Mouse (Mus musculus) stomach, embryonic 14.5 days (tissue): ENCODE data around the gene Men1. TPM values are rescaled to one million over a fixed set of nuclear protein-coding genes. Genes with fewer than 3 reads are reported as not detected.
"Not testable (repeated sequence)": the region's sequence is repeated elsewhere in the genome, so short reads cannot be mapped to it uniquely, and the experiment has no call there.

Source experiments
- ATAC-seq: fragments of 200-750 bp; cut with Nextera tagmentation; 2 replicates; pipeline ENCODE4 v1.8.0; 2017; ENCODE audit warnings: low read depth, moderate TSS enrichment; ENCODE audit not compliant: insufficient number of reproducible peaks, insufficient read depth, low FRiP score
- H3K27ac ChIP-seq: fragments of 300-500 bp; sonication (generic); 2 replicates; pipeline ENCODE4 v1.5.1; 2014; ENCODE audit warnings: mild to moderate bottlenecking, low read length, moderate library complexity, mixed read lengths
- H3K27me3 ChIP-seq: fragments of 300-500 bp; sonication (generic); 2 replicates; pipeline ENCODE4 v1.6.1; 2014; ENCODE audit warnings: low read length, control low read depth, mixed read lengths; ENCODE audit not compliant: control insufficient read depth, insufficient read depth
- H3K36me3 ChIP-seq: fragments of 300-500 bp; sonication (generic); 2 replicates; pipeline ENCODE4 v1.6.1; 2014; ENCODE audit warnings: mild to moderate bottlenecking, control low read depth, low read length, moderate library complexity, mixed read lengths; ENCODE audit not compliant: control insufficient read depth, insufficient read depth
- H3K4me1 ChIP-seq: fragments of 300-500 bp; sonication (generic); 2 replicates; pipeline ENCODE4 v1.6.1; 2014; ENCODE audit warnings: low read length, control low read depth, mixed read lengths; ENCODE audit not compliant: control insufficient read depth, insufficient read depth
- H3K4me2 ChIP-seq: fragments of 300-500 bp; sonication (generic); replicated peaks from 2 replicates; pipeline ENCODE4 v1.6.1; 2014; ENCODE audit warnings: low read depth, low read length, control low read depth
- H3K4me3 ChIP-seq: fragments of 300-500 bp; sonication (generic); 2 replicates; pipeline ENCODE4 v1.5.1; 2014; ENCODE audit warnings: low read depth, low read length, control low read depth
- H3K9ac ChIP-seq: fragments of 300-500 bp; sonication (generic); replicated peaks from 2 replicates; pipeline ENCODE4 v1.6.1; 2014; ENCODE audit warnings: low read depth, mild to moderate bottlenecking, control low read depth, low read length, moderate library complexity, mixed read lengths
- H3K9me3 ChIP-seq: fragments of 300-500 bp; sonication (generic); 2 replicates; pipeline ENCODE4 v1.6.1; 2016; ENCODE audit warnings: low read depth, low read length, control low read depth; ENCODE audit not compliant: control insufficient read depth
- WGBS: fragments of 180-500 bp; shearing (Covaris S2); extraction: QIAGEN DNeasy Blood & Tissue Kit; methylation state at CpG from one replicate; pipeline ENCODE4 v1.1.7; 2014; 5-methylcytosine and 5-hydroxymethylcytosine counted together
- polyA plus RNA-seq: library from polyadenylated mRNA; unstranded; fragments of >200 nt; fragmentation: Nextera tagmentation; extraction: Ambion mirVana; gene quantifications from 2 replicates; pipeline ENCODE4 v1.2.1, GENCODE M21; 2014

Gene Men1
- 40.0 and 41.3 TPM in 2 replicates for polyA plus RNA-seq

DNA sequence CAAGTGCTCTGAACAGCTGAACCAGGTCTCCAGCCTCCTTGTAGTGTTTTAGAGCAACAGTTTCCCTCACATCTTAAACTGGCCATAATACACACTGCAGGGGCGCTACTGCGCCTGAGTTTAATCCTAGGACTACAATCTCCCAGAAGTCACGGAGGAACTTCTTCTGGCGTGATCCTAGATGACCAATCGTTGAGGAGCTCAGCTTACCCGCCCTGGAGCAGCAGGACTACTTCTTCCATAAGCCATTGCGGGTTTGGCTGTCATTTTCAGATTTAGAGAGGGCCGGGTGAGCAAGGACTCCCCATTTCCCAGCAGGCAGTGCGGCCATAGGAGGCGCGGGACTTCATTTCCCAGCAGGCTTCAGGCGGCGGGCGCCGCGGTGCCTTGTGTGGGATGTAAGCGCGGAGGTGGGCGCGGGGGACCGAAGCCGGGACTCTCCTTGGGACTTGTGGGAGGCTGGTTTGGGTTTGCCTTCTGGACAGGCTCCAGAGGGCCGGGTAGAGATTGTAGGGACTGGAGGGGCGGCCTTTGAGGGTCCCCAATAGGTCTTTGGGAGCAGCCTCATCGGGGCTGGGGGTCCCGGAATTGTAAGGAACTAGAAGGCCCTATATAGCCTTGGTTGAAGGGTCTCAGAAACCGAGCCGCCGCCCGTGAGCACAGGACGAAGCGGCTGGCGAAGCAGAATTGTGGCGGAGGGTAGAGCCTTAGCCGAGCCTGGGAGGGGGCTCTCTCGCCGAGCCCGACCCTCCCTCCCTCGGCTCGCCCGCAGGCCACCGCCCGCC is at the start of gene Men1:
TSS of gene Men1 (plus strand) at position 307 of the 785 bp plus-strand sequence.
- ATAC-seq: peak; percentile 93

GRCm38 (mm10) chr19:6285226-6285625 is 49.6 kb upstream of the Men1 start:
- Histone ChIP-seq H3K27me3 (no peaks in the 10 kb centered on the region), H3K9me3 (no peaks in the 10 kb centered on the region), H3K27ac (no peak overlapping the region; the same call in 1 of the 2 replicates), H3K4me2 (no peak overlapping the region), H3K4me1 (peaks cover 15% of the 10 kb centered on the region), H3K9ac (no peak overlapping the region), H3K4me3 (no peak overlapping the region), H3K36me3 (peaks cover 36% of the 10 kb centered on the region; the same call in 1 of the 2 replicates)
- 66% methylated on average over 8 of the region's 8 CpGs for WGBS
- ATAC-seq: no peak; the same call in 1 of the 2 replicates

More for the DNA sequence above, at the start of gene Men1:
- H3K27me3 ChIP-seq: no peaks in the 10 kb centered on the region
- peaks cover 20% of the 10 kb centered on the region for H3K4me1 ChIP-seq
- H3K27ac ChIP-seq: peak within 1 kb of the TSS; percentile 83
- peaks cover 26% of the 10 kb centered on the region for H3K36me3 ChIP-seq
- peak within 1 kb of the TSS; percentile 77 for H3K9ac ChIP-seq
- under 1% methylated on average over 43 of the region's 43 CpGs for WGBS
- peak within 1 kb of the TSS; percentile 80 for H3K4me3 ChIP-seq
- H3K9me3 ChIP-seq: no peaks in the 10 kb centered on the region
- peak within 1 kb of the TSS; percentile 82 for H3K4me2 ChIP-seq

- H3K27ac ChIP-seq: no peak overlapping the region; the same call in 1 of the 2 replicates
- no peak for ATAC-seq
- H3K36me3 ChIP-seq: peaks cover 36% of the 10 kb centered on the region; the same call in 1 of the 2 replicates
- no peaks in the 10 kb centered on the region for H3K9me3 ChIP-seq
- WGBS: 60% methylated on average over 7 of the region's 7 CpGs
- no peak overlapping the region for H3K9ac ChIP-seq
- H3K4me2 ChIP-seq: no peak overlapping the region
- peaks cover 13% of the 10 kb centered on the region; the same call in 1 of the 2 replicates for H3K4me1 ChIP-seq
- no peaks in the 10 kb centered on the region for H3K27me3 ChIP-seq
- H3K4me3 ChIP-seq: no peak overlapping the region
Observed at GRCm38 (mm10) chr19:6285632-6286433, 48.9 kb upstream of the Men1 start.

- no peak overlapping the region for H3K4me2 ChIP-seq
- no peak overlapping the region for H3K9ac ChIP-seq
- H3K4me1 ChIP-seq: peaks cover 13% of the 10 kb centered on the region; the same call in 1 of the 2 replicates
- 83% methylated on average over 19 of the region's 19 CpGs for WGBS
- no peaks in the 10 kb centered on the region for H3K9me3 ChIP-seq
- no peaks in the 10 kb centered on the region for H3K27me3 ChIP-seq
- no peak overlapping the region; the same call in 1 of the 2 replicates for H3K27ac ChIP-seq
- H3K36me3 ChIP-seq: peaks cover 28% of the 10 kb centered on the region; the same call in 1 of the 2 replicates
- H3K4me3 ChIP-seq: no peak overlapping the region
- no peak for ATAC-seq
Observed at GRCm38 (mm10) chr19:6286434-6287401, 48.1 kb upstream of the Men1 start.

GRCm38 (mm10) chr19:6288236-6288894 is 46.4 kb upstream of the Men1 start:
- peaks cover 13% of the 10 kb centered on the region; the same call in 1 of the 2 replicates for H3K36me3 ChIP-seq
- no peak overlapping the region for H3K9ac ChIP-seq
- no peak for ATAC-seq
- peak overlapping the region; percentile 18; the same call in 1 of the 2 replicates for H3K27ac ChIP-seq
- no peak overlapping the region for H3K4me3 ChIP-seq
- H3K27me3 ChIP-seq: no peaks in the 10 kb centered on the region
- peaks cover 13% of the 10 kb centered on the region; the same call in 1 of the 2 replicates for H3K4me1 ChIP-seq
- 66% methylated on average over 13 of the region's 13 CpGs for WGBS
- no peaks in the 10 kb centered on the region for H3K9me3 ChIP-seq
- no peak overlapping the region for H3K4me2 ChIP-seq

- Histone ChIP-seq H3K36me3 (peaks cover 10% of the 10 kb centered on the region), H3K27ac (no peak overlapping the region), H3K4me1 (peaks cover 11% of the 10 kb centered on the region; the same call in 1 of the 2 replicates), H3K9ac (no peak overlapping the region), H3K27me3 (no peaks in the 10 kb centered on the region), H3K4me2 (no peak overlapping the region), H3K4me3 (no peak overlapping the region), H3K9me3 (no peaks in the 10 kb centered on the region)
- 90% methylated on average over 14 of the region's 14 CpGs for WGBS
- ATAC-seq: no peak
Observed at GRCm38 (mm10) chr19:6289696-6290238, 45.0 kb upstream of the Men1 start.

GRCm38 (mm10) chr19:6290720-6291116 is 44.1 kb upstream of the Men1 start:
- not testable (repeated sequence) for H3K9me3 ChIP-seq, ATAC-seq, H3K27me3 ChIP-seq, H3K9ac ChIP-seq, H3K4me3 ChIP-seq, H3K4me1 ChIP-seq, H3K4me2 ChIP-seq
- peak overlapping the region; percentile 33; the same call in 1 of the 2 replicates for H3K27ac ChIP-seq
- peaks cover 15% of the 10 kb centered on the region for H3K36me3 ChIP-seq
- 91% methylated on average over 5 of the region's 6 CpGs for WGBS
